Mouse (Mus musculus): Measurements from ENCODE around the gene Vmp1. TPM values are rescaled to one million over a fixed set of nuclear protein-coding genes. Genes with fewer than 3 reads are reported as not detected.

The Vmp1 gene
- polyA plus RNA-seq, 1 experiment = 101 TPM

- Histone ChIP-seq H3K27ac (ENCODE audit: insufficient read depth, low read length) (no peak overlapping the region), H3K9me3 (replicated peaks; ENCODE audit: control insufficient read depth, insufficient read depth, low read length, poor library complexity, severe bottlenecking) (no peaks in the 10 kb centered on the region), H3K36me3 (ENCODE audit: control insufficient read depth, insufficient read depth, low read length, poor library complexity, severe bottlenecking) (no peaks in the 10 kb centered on the region), H3K9ac (ENCODE audit: low read depth, poor library complexity, severe bottlenecking) (no peak overlapping the region), H3K4me3 (ENCODE audit: low read depth, low read length) (no peak overlapping the region), H3K27me3 (ENCODE audit: control insufficient read depth, insufficient read depth, low read length, poor library complexity, severe bottlenecking) (no peaks in the 10 kb centered on the region), H3K4me1 (ENCODE audit: control insufficient read depth, insufficient read depth, low read length) (no peaks in the 10 kb centered on the region)
- TF ChIP-seq CTCF (IDR thresholded peaks at IDR 0.05; ENCODE audit: low read depth, low read length) (no peak), POLR2A (IDR thresholded peaks at IDR 0.05; ENCODE audit: insufficient read depth, low read length) (no peak), EP300 (IDR thresholded peaks at IDR 0.05; ENCODE audit: insufficient read depth, low read depth, low read length) (no peak)
Observed at GRCm38 (mm10) chr11:86600209-86600557, 83.5 kb downstream of the Vmp1 start.

- Histone ChIP-seq H3K36me3 (ENCODE audit: control insufficient read depth, insufficient read depth, low read length, poor library complexity, severe bottlenecking) (no peaks in the 10 kb centered on the region), H3K9me3 (replicated peaks; ENCODE audit: control insufficient read depth, insufficient read depth, low read length, poor library complexity, severe bottlenecking) (no peaks in the 10 kb centered on the region), H3K27me3 (ENCODE audit: control insufficient read depth, insufficient read depth, low read length, poor library complexity, severe bottlenecking) (no peaks in the 10 kb centered on the region), H3K4me1 (ENCODE audit: control insufficient read depth, insufficient read depth, low read length) (no peaks in the 10 kb centered on the region), H3K27ac (ENCODE audit: insufficient read depth, low read length) (no peak overlapping the region), H3K9ac (ENCODE audit: low read depth, poor library complexity, severe bottlenecking) (no peak overlapping the region), H3K4me3 (ENCODE audit: low read depth, low read length) (no peak overlapping the region)
- TF ChIP-seq EP300 (IDR thresholded peaks at IDR 0.05; ENCODE audit: insufficient read depth, low read depth, low read length) (no peak), CTCF (IDR thresholded peaks at IDR 0.05; ENCODE audit: low read depth, low read length) (no peak), POLR2A (IDR thresholded peaks at IDR 0.05; ENCODE audit: insufficient read depth, low read length) (no peak)
Observed at GRCm38 (mm10) chr11:86599378-86600208, 84.0 kb downstream of the Vmp1 start.

GRCm38 (mm10) chr11:86598572-86598971 lies 85.1 kb downstream of the Vmp1 start:
- no peak overlapping the region for H3K4me3 ChIP-seq (ENCODE audit: low read depth, low read length)
- TF ChIP-seq POLR2A (IDR thresholded peaks at IDR 0.05; ENCODE audit: insufficient read depth, low read length) (no peak), CTCF (IDR thresholded peaks at IDR 0.05; ENCODE audit: low read depth, low read length) (no peak), EP300 (IDR thresholded peaks at IDR 0.05; ENCODE audit: insufficient read depth, low read depth, low read length) (no peak)
- H3K9me3 ChIP-seq (replicated peaks; ENCODE audit: control insufficient read depth, insufficient read depth, low read length, poor library complexity, severe bottlenecking) = no peaks in the 10 kb centered on the region
- no peak overlapping the region for H3K27ac ChIP-seq (ENCODE audit: insufficient read depth, low read length)
- H3K9ac ChIP-seq (ENCODE audit: low read depth, poor library complexity, severe bottlenecking) = no peak overlapping the region
- peaks cover 2% of the 10 kb centered on the region; the same call in 1 of the 2 replicates for H3K36me3 ChIP-seq (ENCODE audit: control insufficient read depth, insufficient read depth, low read length, poor library complexity, severe bottlenecking)
- H3K27me3 ChIP-seq (ENCODE audit: control insufficient read depth, insufficient read depth, low read length, poor library complexity, severe bottlenecking) = no peaks in the 10 kb centered on the region
- no peaks in the 10 kb centered on the region for H3K4me1 ChIP-seq (ENCODE audit: control insufficient read depth, insufficient read depth, low read length)

GRCm38 (mm10) chr11:86598154-86598553 lies 85.5 kb downstream of the Vmp1 start:
- Histone ChIP-seq H3K9ac (ENCODE audit: low read depth, poor library complexity, severe bottlenecking) (no peak overlapping the region), H3K4me1 (ENCODE audit: control insufficient read depth, insufficient read depth, low read length) (no peaks in the 10 kb centered on the region), H3K27me3 (ENCODE audit: control insufficient read depth, insufficient read depth, low read length, poor library complexity, severe bottlenecking) (no peaks in the 10 kb centered on the region), H3K9me3 (replicated peaks; ENCODE audit: control insufficient read depth, insufficient read depth, low read length, poor library complexity, severe bottlenecking) (no peaks in the 10 kb centered on the region), H3K36me3 (ENCODE audit: control insufficient read depth, insufficient read depth, low read length, poor library complexity, severe bottlenecking) (peaks cover 4% of the 10 kb centered on the region; the same call in 1 of the 2 replicates), H3K27ac (ENCODE audit: insufficient read depth, low read length) (no peak overlapping the region), H3K4me3 (ENCODE audit: low read depth, low read length) (no peak overlapping the region)
- no peak for TF ChIP-seq POLR2A (IDR thresholded peaks at IDR 0.05; ENCODE audit: insufficient read depth, low read length)

- Histone ChIP-seq H3K27ac (ENCODE audit: insufficient read depth, low read length) (no peak overlapping the region), H3K9ac (ENCODE audit: low read depth, poor library complexity, severe bottlenecking) (no peak overlapping the region), H3K4me1 (ENCODE audit: control insufficient read depth, insufficient read depth, low read length) (no peaks in the 10 kb centered on the region), H3K27me3 (ENCODE audit: control insufficient read depth, insufficient read depth, low read length, poor library complexity, severe bottlenecking) (no peaks in the 10 kb centered on the region), H3K36me3 (ENCODE audit: control insufficient read depth, insufficient read depth, low read length, poor library complexity, severe bottlenecking) (peaks cover 4% of the 10 kb centered on the region; the same call in 1 of the 2 replicates), H3K4me3 (ENCODE audit: low read depth, low read length) (no peak overlapping the region), H3K9me3 (replicated peaks; ENCODE audit: control insufficient read depth, insufficient read depth, low read length, poor library complexity, severe bottlenecking) (no peaks in the 10 kb centered on the region)
- no peak for TF ChIP-seq CTCF (IDR thresholded peaks at IDR 0.05; ENCODE audit: low read depth, low read length)
- no peak for TF ChIP-seq EP300 (IDR thresholded peaks at IDR 0.05; ENCODE audit: insufficient read depth, low read depth, low read length)
- TF ChIP-seq POLR2A (IDR thresholded peaks at IDR 0.05; ENCODE audit: insufficient read depth, low read length) = no peak
Observed at GRCm38 (mm10) chr11:86596976-86597375, 86.7 kb downstream of the Vmp1 start.

- H3K9me3 ChIP-seq (replicated peaks; ENCODE audit: control insufficient read depth, insufficient read depth, low read length, poor library complexity, severe bottlenecking) = no peaks in the 10 kb centered on the region
- no peak for TF ChIP-seq EP300 (IDR thresholded peaks at IDR 0.05; ENCODE audit: insufficient read depth, low read depth, low read length)
- no peak for TF ChIP-seq POLR2A (IDR thresholded peaks at IDR 0.05; ENCODE audit: insufficient read depth, low read length)
- TF ChIP-seq CTCF (IDR thresholded peaks at IDR 0.05; ENCODE audit: low read depth, low read length) = no peak
- H3K36me3 ChIP-seq (ENCODE audit: control insufficient read depth, insufficient read depth, low read length, poor library complexity, severe bottlenecking) = peaks cover 4% of the 10 kb centered on the region; the same call in 1 of the 2 replicates
- H3K4me1 ChIP-seq (ENCODE audit: control insufficient read depth, insufficient read depth, low read length) = no peaks in the 10 kb centered on the region
- H3K9ac ChIP-seq (ENCODE audit: low read depth, poor library complexity, severe bottlenecking) = no peak overlapping the region
- no peak overlapping the region for H3K4me3 ChIP-seq (ENCODE audit: low read depth, low read length)
- no peaks in the 10 kb centered on the region for H3K27me3 ChIP-seq (ENCODE audit: control insufficient read depth, insufficient read depth, low read length, poor library complexity, severe bottlenecking)
- H3K27ac ChIP-seq (ENCODE audit: insufficient read depth, low read length) = no peak overlapping the region
Observed at GRCm38 (mm10) chr11:86596187-86596960, 87.3 kb downstream of the Vmp1 start.

All from ES-Bruce4 (cell line).